In genomic region chr7:73393307-73394012, GRCm38 (mm10) we compare ENCODE assay signal across 9 mouse cellular contexts. TPM values are rescaled to one million over a fixed set of nuclear protein-coding genes. Genes with fewer than 3 reads are reported as not detected.
DNase-seq lines count a peak whose midpoint lies in the region; ATAC-seq and TF ChIP-seq lines count a peak whose summit lies in the region.
"Had no signal": no experiment of that assay in that cellular context is flagged by ENCODE, and none has a peak within 500 bp of the region (broad histone marks: within the 10 kb centered on the region; RNA-seq: fewer than 3 reads in every experiment).

No protein-coding gene starts in this region.

- intact Hi-C loops in left cerebral cortex, adult 2 months (cut with DNase I), result no loop called here
- intact Hi-C loops in left cerebral cortex, postnatal 36 days (cut with DNase I), result no loop called here

- H3K36me3 ChIP-seq in hindbrain, postnatal 0 days (ENCODE audit: insufficient read depth, low read length), result 0 out of 2 replicates have a peak, but pooled peaks cover 4% of the 10 kb centered on the region
- H3K36me3 ChIP-seq in neural tube, embryonic 13.5 days, result peaks cover 2% of the 10 kb centered on the region; the same call in 1 of the 2 replicates

- H3K27ac ChIP-seq in left cerebral cortex, adult 2 months, result peak overlapping the region; percentile 83; the same call in 1 of the 2 replicates
- peak overlapping the region; percentile 12; the same call in 1 of the 2 replicates for H3K27ac ChIP-seq in embryonic fibroblast, embryonic 13.5 days (ENCODE audit: insufficient read depth, low read length)
- peak overlapping the region; percentile 92 for H3K27ac ChIP-seq in hindbrain, postnatal 0 days
- H3K27ac ChIP-seq in neural tube, embryonic 13.5 days (replicated peaks), result peak overlapping the region; percentile 94

- WGBS in hindbrain, postnatal 0 days, result 26% methylated on average over 9 of the region's 9 CpGs
- WGBS in neural tube, embryonic 13.5 days, result 22% methylated on average over 9 of the region's 9 CpGs

- peaks cover 10% of the 10 kb centered on the region; the same call in 1 of the 2 replicates for H3K4me1 ChIP-seq in embryonic fibroblast, embryonic 13.5 days (ENCODE audit: control insufficient read depth, insufficient read depth, low read length)
- peaks cover 18% of the 10 kb centered on the region for H3K4me1 ChIP-seq in hindbrain, postnatal 0 days (ENCODE audit: insufficient read depth, low read length)
- peaks cover 89% of the 10 kb centered on the region for H3K4me1 ChIP-seq in neural tube, embryonic 13.5 days (replicated peaks)

- DNase-seq in left cerebral cortex, adult 2 months (ENCODE audit: extremely low spot score in 1 of 2, low spot score in 2 of 2), result no peak
- DNase-seq in left cerebral cortex, postnatal 36 days (ENCODE audit: low spot score in 2 of 2), result no peak
- peak; percentile 41 for DNase-seq in hindbrain, postnatal 0 days (ENCODE audit: low spot score)
- no peak for DNase-seq in thymus, postnatal 36 days
- no peak for DNase-seq in T-cell, adult 2 months (ENCODE audit: low spot score)
- DNase-seq in layer of hippocampus, adult 11-12 months (ENCODE audit: low spot score), result no peak
- DNase-seq: cerebellum, adult 9-11 months had no signal

- H3K4me3 ChIP-seq in left cerebral cortex, adult 2 months, result peak overlapping the region; percentile 52
- H3K4me3 ChIP-seq in embryonic fibroblast, embryonic 13.5 days (ENCODE audit: insufficient read depth, low read length), result peak overlapping the region; percentile 35
- peak overlapping the region; percentile 62 for H3K4me3 ChIP-seq in hindbrain, postnatal 0 days (ENCODE audit: low read length)
- peak overlapping the region; percentile 75 for H3K4me3 ChIP-seq in neural tube, embryonic 13.5 days

- H3K9me3 ChIP-seq in hindbrain, postnatal 0 days (ENCODE audit: low read length), result no peaks in the 10 kb centered on the region
- no peaks in the 10 kb centered on the region for H3K9me3 ChIP-seq in neural tube, embryonic 13.5 days

- no peak for TF ChIP-seq POLR2A in embryonic fibroblast, embryonic 13.5 days (IDR thresholded peaks at IDR 0.05; ENCODE audit: low read depth, low read length)

- no peaks in the 10 kb centered on the region for H3K27me3 ChIP-seq in hindbrain, postnatal 0 days (ENCODE audit: insufficient read depth, low read length)
- no peaks in the 10 kb centered on the region for H3K27me3 ChIP-seq in neural tube, embryonic 13.5 days

- no peak for TF ChIP-seq CTCF in left cerebral cortex, adult 2 months (IDR thresholded peaks at IDR 0.05)
- no peak for TF ChIP-seq CTCF in embryonic fibroblast, embryonic 13.5 days (IDR thresholded peaks at IDR 0.05; ENCODE audit: borderline replicate concordance, insufficient read depth, low read length)
- no peak for TF ChIP-seq CTCF in hindbrain, postnatal 0 days (IDR thresholded peaks at IDR 0.05; ENCODE audit: low read depth)

- H3K9ac ChIP-seq in hindbrain, postnatal 0 days (replicated peaks; ENCODE audit: low read length), result peak overlapping the region; percentile 70
- peak overlapping the region; percentile 94 for H3K9ac ChIP-seq in neural tube, embryonic 13.5 days

- ATAC-seq in hindbrain, postnatal 0 days, result no peak
- no peak for ATAC-seq in neural tube, embryonic 13.5 days (ENCODE audit: low read depth)

- H3K4me2 ChIP-seq in hindbrain, postnatal 0 days (ENCODE audit: low read depth, low read length), result peak overlapping the region; percentile 94
- peak overlapping the region; percentile 90 for H3K4me2 ChIP-seq in neural tube, embryonic 13.5 days

RNA-seq across cellular contexts. Expression of gene Rgma, which starts 18.2 kb away (rescaled TPM):
- total RNA-seq in left cerebral cortex, adult 2 months (2021), result 10 to 100 TPM; 52.3 to 54.6 TPM
- 10 to 100 TPM; 59.0 to 64.1 TPM for total RNA-seq in left cerebral cortex, postnatal 36 days (2021)
- polyA plus RNA-seq in embryonic fibroblast, embryonic 13.5 days (2011; ENCODE audit: insufficient read length, low read depth, missing spikeins), result 12.6 and 19.3 TPM in 2 replicates
- total RNA-seq in hindbrain, postnatal 0 days (2014; rRNA removed), result 139 and 147 TPM in 2 replicates
- 33.7 and 36.5 TPM in 2 replicates for polyA plus RNA-seq in hindbrain, postnatal 0 days (2015; fragmentation: Nextera tagmentation; extraction: Ambion mirVana)
- 41.4 and 49.6 TPM in 2 replicates for polyA plus RNA-seq in neural tube, embryonic 13.5 days (2015; fragmentation: Nextera tagmentation; extraction: Ambion mirVana)

Comparison
In these comparisons a context has a peak if more than half of its experiments do, and no peak if none do; other contexts are left out.
1. H3K27ac ChIP-seq: peak in every context shown above with its lines; median percentile 94 in neural tube, embryonic 13.5 days; 92 in hindbrain, postnatal 0 days; 83 in left cerebral cortex, adult 2 months; 12 in embryonic fibroblast, embryonic 13.5 days.